Mouse (Mus musculus) thymus, postnatal 4 days (tissue): ENCODE data around the gene Pla1a.
A peak's percentile ranks its signal among the peaks of the same experiment; 100 is the strongest.
"Not testable (repeated sequence)": the region's sequence is repeated elsewhere in the genome, so short reads cannot be mapped to it uniquely, and the experiment has no call there.

ENCODE experiments used
- DNase-seq: peaks from one replicate; pipeline ENCODE4 v3.0.0; 2021

Pla1a gene

GRCm38 (mm10) chr16:38456812-38457567 is 24.0 kb upstream of the Pla1a start:
- DNase-seq, result no peak

GRCm38 (mm10) chr16:38455511-38456418 is 22.8 kb upstream of the Pla1a start, which contains the start of gene Cd80:
Gene Cd80, plus strand, starts transcription at chr16:38455561.
- no peak for DNase-seq

GRCm38 (mm10) chr16:38454533-38455254 is 21.7 kb upstream of the Pla1a start:
- no peak for DNase-seq

- DNase-seq, result no peak
Measured at GRCm38 (mm10) chr16:38453952-38454351, 21.0 kb upstream of the Pla1a start.

- no peak for DNase-seq
Measured at GRCm38 (mm10) chr16:38453203-38453553, 20.2 kb upstream of the Pla1a start.

GRCm38 (mm10) chr16:38452442-38453202 is 19.7 kb upstream of the Pla1a start, which contains the start of gene Adprh:
Gene Adprh, minus strand, starts transcription at chr16:38452703.
- DNase-seq, result peak; percentile 87

GRCm38 (mm10) chr16:38451421-38452205 is 18.7 kb upstream of the Pla1a start:
- DNase-seq, result no peak

- DNase-seq, result no peak
Measured at GRCm38 (mm10) chr16:38450707-38451106, 17.8 kb upstream of the Pla1a start.

GRCm38 (mm10) chr16:38448458-38448857 is 15.5 kb upstream of the Pla1a start:
- DNase-seq, result no peak

GRCm38 (mm10) chr16:38447366-38447765 is 14.4 kb upstream of the Pla1a start:
- no peak for DNase-seq

- DNase-seq, result not testable (repeated sequence)
Measured at GRCm38 (mm10) chr16:38446141-38446540, 13.2 kb upstream of the Pla1a start.

GRCm38 (mm10) chr16:38445576-38445975 is 12.6 kb upstream of the Pla1a start:
- no peak for DNase-seq

- no peak for DNase-seq
Measured at GRCm38 (mm10) chr16:38445046-38445445, 12.1 kb upstream of the Pla1a start.

- no peak for DNase-seq
Measured at GRCm38 (mm10) chr16:38443721-38444464, 10.9 kb upstream of the Pla1a start.

- DNase-seq, result no peak
Measured at GRCm38 (mm10) chr16:38442216-38442615, 9.3 kb upstream of the Pla1a start.

GRCm38 (mm10) chr16:38441611-38442010 is 8.7 kb upstream of the Pla1a start:
- DNase-seq, result no peak

GRCm38 (mm10) chr16:38440403-38440802 is 7.5 kb upstream of the Pla1a start:
- no peak for DNase-seq

GRCm38 (mm10) chr16:38439190-38439589 is 6.2 kb upstream of the Pla1a start:
- DNase-seq, result no peak

- no peak for DNase-seq
Measured at GRCm38 (mm10) chr16:38434295-38434795, 1.4 kb upstream of the Pla1a start.

- no peak for DNase-seq
Measured at GRCm38 (mm10) chr16:38433514-38433913, 569 bp upstream of the Pla1a start.
